Mouse (Mus musculus): Measurements from ENCODE around the gene Setd7. TPM values are rescaled to one million over a fixed set of nuclear protein-coding genes. Genes with fewer than 3 reads are reported as not detected.

Gene Setd7
- total and polyA plus RNA-seq, 2 experiments from 2014 or later, result 2.5 to 54.7 TPM

GRCm38 (mm10) chr3:51599057-51599630, 38.5 kb upstream of the Setd7 start:
- H3K4me1 ChIP-seq (ENCODE audit: control insufficient read depth, insufficient read depth), result no peaks in the 10 kb centered on the region
- no peak overlapping the region for H3K4me3 ChIP-seq (ENCODE audit: low read depth, low read length)
- H3K9ac ChIP-seq (replicated peaks; ENCODE audit: low read depth, low read length), result no peak overlapping the region
- TF ChIP-seq EP300 (IDR thresholded peaks at IDR 0.05; ENCODE audit: low read depth) (no peak), CTCF (IDR thresholded peaks at IDR 0.05; ENCODE audit: low read depth) (no peak)
- no peak overlapping the region for H3K4me2 ChIP-seq (ENCODE audit: low read depth, low read length)
- ATAC-seq (ENCODE audit: insufficient read depth, low read depth), result no peak
- no peaks in the 10 kb centered on the region for H3K36me3 ChIP-seq (replicated peaks; ENCODE audit: control insufficient read depth, insufficient read depth, low read length)
- no peaks in the 10 kb centered on the region for H3K27me3 ChIP-seq (ENCODE audit: control insufficient read depth, insufficient read depth, low read length)
- DNase-seq (ENCODE audit: low spot score), result no peak
- WGBS, result 71% methylated on average over 12 of the region's 12 CpGs
- no peaks in the 10 kb centered on the region for H3K9me3 ChIP-seq (replicated peaks; ENCODE audit: control insufficient read depth, low read length)
- no peak overlapping the region for H3K27ac ChIP-seq (ENCODE audit: low read depth)

- Histone ChIP-seq H3K9me3 (replicated peaks; ENCODE audit: control insufficient read depth, low read length) (no peaks in the 10 kb centered on the region), H3K4me3 (ENCODE audit: low read depth, low read length) (no peak overlapping the region), H3K27me3 (ENCODE audit: control insufficient read depth, insufficient read depth, low read length) (no peaks in the 10 kb centered on the region), H3K4me1 (ENCODE audit: control insufficient read depth, insufficient read depth) (no peaks in the 10 kb centered on the region), H3K27ac (ENCODE audit: low read depth) (no peak overlapping the region), H3K9ac (replicated peaks; ENCODE audit: low read depth, low read length) (no peak overlapping the region), H3K36me3 (replicated peaks; ENCODE audit: control insufficient read depth, insufficient read depth, low read length) (no peaks in the 10 kb centered on the region), H3K4me2 (ENCODE audit: low read depth, low read length) (no peak overlapping the region)
- TF ChIP-seq CTCF (IDR thresholded peaks at IDR 0.05; ENCODE audit: low read depth) (no peak), EP300 (IDR thresholded peaks at IDR 0.05; ENCODE audit: low read depth) (no peak)
- ATAC-seq (ENCODE audit: insufficient read depth, low read depth) (peak; percentile 55; the same call in 1 of the 2 replicates), DNase-seq (ENCODE audit: low spot score) (peak; percentile 42)
- 71% methylated on average over 2 of the region's 2 CpGs for WGBS
These were observed 35.9 kb upstream of the Setd7 start for GRCm38 (mm10) chr3:51596538-51596937.

- Histone ChIP-seq H3K27me3 (ENCODE audit: control insufficient read depth, insufficient read depth, low read length) (no peaks in the 10 kb centered on the region), H3K27ac (ENCODE audit: low read depth) (no peak overlapping the region), H3K36me3 (replicated peaks; ENCODE audit: control insufficient read depth, insufficient read depth, low read length) (no peaks in the 10 kb centered on the region), H3K9me3 (replicated peaks; ENCODE audit: control insufficient read depth, low read length) (no peaks in the 10 kb centered on the region), H3K4me3 (ENCODE audit: low read depth, low read length) (no peak overlapping the region), H3K4me1 (ENCODE audit: control insufficient read depth, insufficient read depth) (no peaks in the 10 kb centered on the region), H3K4me2 (ENCODE audit: low read depth, low read length) (no peak overlapping the region), H3K9ac (replicated peaks; ENCODE audit: low read depth, low read length) (no peak overlapping the region)
- TF ChIP-seq EP300 (IDR thresholded peaks at IDR 0.05; ENCODE audit: low read depth) (no peak), CTCF (IDR thresholded peaks at IDR 0.05; ENCODE audit: low read depth) (no peak)
- 74% methylated on average over 1 of the region's 1 CpGs for WGBS
- ATAC-seq (ENCODE audit: insufficient read depth, low read depth) (no peak), DNase-seq (ENCODE audit: low spot score) (no peak)
These were observed 32.8 kb upstream of the Setd7 start for GRCm38 (mm10) chr3:51593506-51593905.

- H3K4me2 ChIP-seq (ENCODE audit: low read depth, low read length), result no peak overlapping the region
- no peaks in the 10 kb centered on the region for H3K9me3 ChIP-seq (replicated peaks; ENCODE audit: control insufficient read depth, low read length)
- TF ChIP-seq EP300 (IDR thresholded peaks at IDR 0.05; ENCODE audit: low read depth) (no peak), CTCF (IDR thresholded peaks at IDR 0.05; ENCODE audit: low read depth) (no peak)
- ATAC-seq (ENCODE audit: insufficient read depth, low read depth), result no peak
- H3K4me1 ChIP-seq (ENCODE audit: control insufficient read depth, insufficient read depth), result no peaks in the 10 kb centered on the region
- H3K4me3 ChIP-seq (ENCODE audit: low read depth, low read length), result no peak overlapping the region
- no peaks in the 10 kb centered on the region for H3K36me3 ChIP-seq (replicated peaks; ENCODE audit: control insufficient read depth, insufficient read depth, low read length)
- 85% methylated on average over 6 of the region's 6 CpGs for WGBS
- H3K27me3 ChIP-seq (ENCODE audit: control insufficient read depth, insufficient read depth, low read length), result no peaks in the 10 kb centered on the region
- no peak for DNase-seq (ENCODE audit: low spot score)
- no peak overlapping the region for H3K27ac ChIP-seq (ENCODE audit: low read depth)
- H3K9ac ChIP-seq (replicated peaks; ENCODE audit: low read depth, low read length), result no peak overlapping the region
These were observed 30.9 kb upstream of the Setd7 start for GRCm38 (mm10) chr3:51591591-51591990.

- no peak for ATAC-seq (ENCODE audit: insufficient read depth, low read depth)
- no peaks in the 10 kb centered on the region for H3K36me3 ChIP-seq (replicated peaks; ENCODE audit: control insufficient read depth, insufficient read depth, low read length)
- H3K9ac ChIP-seq (replicated peaks; ENCODE audit: low read depth, low read length), result no peak overlapping the region
- H3K4me2 ChIP-seq (ENCODE audit: low read depth, low read length), result no peak overlapping the region
- WGBS, result 53% methylated on average over 15 of the region's 15 CpGs
- no peaks in the 10 kb centered on the region for H3K4me1 ChIP-seq (ENCODE audit: control insufficient read depth, insufficient read depth)
- no peak for DNase-seq (ENCODE audit: low spot score)
- H3K27ac ChIP-seq (ENCODE audit: low read depth), result no peak overlapping the region
- H3K4me3 ChIP-seq (ENCODE audit: low read depth, low read length), result no peak overlapping the region
- H3K27me3 ChIP-seq (ENCODE audit: control insufficient read depth, insufficient read depth, low read length), result no peaks in the 10 kb centered on the region
- no peaks in the 10 kb centered on the region for H3K9me3 ChIP-seq (replicated peaks; ENCODE audit: control insufficient read depth, low read length)
- TF ChIP-seq CTCF (IDR thresholded peaks at IDR 0.05; ENCODE audit: low read depth) (no peak), EP300 (IDR thresholded peaks at IDR 0.05; ENCODE audit: low read depth) (no peak)
These were observed 29.7 kb upstream of the Setd7 start for GRCm38 (mm10) chr3:51590207-51590892.

Data from heart, postnatal 0 days (tissue).